9 mouse cellular contexts compared by ENCODE assay signal in the genomic region with DNA sequence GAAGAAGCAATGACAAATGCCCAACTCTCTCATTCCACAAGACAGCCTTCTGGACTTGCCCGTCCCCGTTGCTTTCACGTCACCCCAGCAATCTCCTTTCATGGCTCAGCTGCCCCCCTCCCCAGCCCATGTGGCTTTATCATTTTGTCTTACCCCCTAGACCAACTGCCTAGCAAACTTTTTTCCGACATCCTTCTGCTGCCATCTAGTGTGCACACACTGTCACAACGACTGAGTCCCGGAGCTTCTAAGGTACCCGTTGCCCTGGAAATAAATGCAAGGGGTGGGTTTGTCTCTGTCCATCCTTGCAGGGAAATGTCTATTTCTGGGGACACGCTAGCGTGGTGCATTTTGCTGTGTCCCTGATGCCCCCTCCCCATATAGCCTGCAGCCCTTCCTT.
DNase-seq lines count a peak whose midpoint lies in the region; ATAC-seq and TF ChIP-seq lines count a peak whose summit lies in the region.
"Had no signal": no experiment of that assay in that cellular context is flagged by ENCODE, and none has a peak within 500 bp of the region (broad histone marks: within the 10 kb centered on the region; RNA-seq: fewer than 3 reads in every experiment).

No protein-coding gene starts in this region.

- no peak for ATAC-seq in cerebellum, adult (ENCODE audit: insufficient number of reproducible peaks, low FRiP score, low TSS enrichment)
- ATAC-seq in midbrain, postnatal 0 days (ENCODE audit: low FRiP score), result peak; percentile 38; the same call in 1 of the 2 replicates

- peak; percentile 36 for DNase-seq in cerebellum, adult 11 months
- DNase-seq in CH12.LX (ENCODE audit: extremely low read depth), result peak; percentile 37
- peak; percentile 51 for DNase-seq in cerebellum, adult 9-10 months
- peak; percentile 65 to 78 for DNase-seq in frontal cortex, postnatal 10 days (ENCODE audit: low spot score in 2 of 2)
- peak; percentile 75 to 77 for DNase-seq in layer of hippocampus, postnatal 14 days (ENCODE audit: low spot score in 2 of 2)
- peak; percentile 88 for DNase-seq in midbrain, postnatal 0 days (ENCODE audit: low spot score)
- DNase-seq in spleen, postnatal 10 days (ENCODE audit: low spot score in 2 of 2), result no peak

- H3K4me1 ChIP-seq in CH12.LX (ENCODE audit: control insufficient read depth in 1 of 2, insufficient read depth in 2 of 2), result no peaks in the 10 kb centered on the region
- H3K4me1 ChIP-seq in midbrain, postnatal 0 days (ENCODE audit: insufficient read depth, low read length), result peaks cover 5% of the 10 kb centered on the region; the same call in 1 of the 2 replicates
- H3K4me1 ChIP-seq: stomach, embryonic 15.5 days had no signal

- H3K9ac ChIP-seq in CH12.LX (ENCODE audit: insufficient read depth, low read depth), result no peak overlapping the region
- H3K9ac ChIP-seq in midbrain, postnatal 0 days (replicated peaks; ENCODE audit: low read length, poor library complexity, severe bottlenecking), result no peak overlapping the region
- H3K9ac ChIP-seq: stomach, embryonic 15.5 days had no signal

- no peaks in the 10 kb centered on the region for H3K9me3 ChIP-seq in CH12.LX (replicated peaks; ENCODE audit: low read length)
- H3K9me3 ChIP-seq in midbrain, postnatal 0 days (ENCODE audit: low read length), result no peaks in the 10 kb centered on the region
- H3K9me3 ChIP-seq: stomach, embryonic 15.5 days had no signal

- no peak overlapping the region for H3K4me3 ChIP-seq in CH12.LX (replicated peaks in 1 of 3; ENCODE audit: low read depth in 2 of 3, low read length in 2 of 3, poor library complexity in 1 of 3)
- no peak overlapping the region for H3K4me3 ChIP-seq in midbrain, postnatal 0 days (ENCODE audit: low read depth, low read length)
- H3K4me3 ChIP-seq: stomach, embryonic 15.5 days had no signal

- H3K4me2 ChIP-seq in CH12.LX (ENCODE audit: insufficient read depth, low read depth, poor library complexity, severe bottlenecking), result no peak overlapping the region
- no peak overlapping the region for H3K4me2 ChIP-seq in midbrain, postnatal 0 days (ENCODE audit: low read depth, low read length, poor library complexity, severe bottlenecking)
- H3K4me2 ChIP-seq: stomach, embryonic 15.5 days had no signal

- H3K27ac ChIP-seq in CH12.LX (ENCODE audit: insufficient read depth, low read depth), result no peak overlapping the region
- no peak overlapping the region; the same call in 1 of the 2 replicates for H3K27ac ChIP-seq in midbrain, postnatal 0 days (ENCODE audit: low read depth, low read length)
- H3K27ac ChIP-seq: stomach, embryonic 15.5 days had no signal

- peak; percentile 78 for TF ChIP-seq RAD21 in CH12.LX (IDR thresholded peaks at IDR 0.05; ENCODE audit: low read depth, low read length)

- 4% methylated on average over 9 of the region's 9 CpGs for WGBS in midbrain, postnatal 0 days

- peaks cover 23% of the 10 kb centered on the region for H3K27me3 ChIP-seq in CH12.LX (replicated peaks)
- no peaks in the 10 kb centered on the region for H3K27me3 ChIP-seq in midbrain, postnatal 0 days (ENCODE audit: insufficient read depth, low read length)
- H3K27me3 ChIP-seq: stomach, embryonic 15.5 days had no signal

- H3K36me3 ChIP-seq in CH12.LX (replicated peaks in 1 of 2; ENCODE audit: control insufficient read depth in 1 of 2, insufficient read depth in 1 of 2, low read length in 1 of 2), result no peaks in the 10 kb centered on the region
- H3K36me3 ChIP-seq in midbrain, postnatal 0 days (ENCODE audit: insufficient read depth, low read length), result no peaks in the 10 kb centered on the region
- H3K36me3 ChIP-seq: stomach, embryonic 15.5 days had no signal

- H3K79me2 ChIP-seq in CH12.LX (replicated peaks; ENCODE audit: control insufficient read depth, extremely low read depth, insufficient read depth, poor library complexity, severe bottlenecking), result no peaks in the 10 kb centered on the region

- TF ChIP-seq EP300 in CH12.LX (IDR thresholded peaks at IDR 0.05; ENCODE audit: low read length), result no peak

- in situ Hi-C loops in CH12.LX (cut with MboI; ENCODE audit: low pct_ligation_motif_present, low pct_unique_long_range_greater_than_20kb, low sequenced_read_pairs), result loop anchor here (25.0 kb wide), 1 partner anchor 192 kb away; no protein-coding TSS in a partner anchor

- peak; percentile 26 to 84; a peak in 2 of 4 replicates for TF ChIP-seq CTCF in CH12.LX (conservative IDR thresholded peaks at IDR 0.05 in 1 of 2, IDR thresholded peaks at IDR 0.05 in 1 of 2; ENCODE audit: low read depth in 2 of 2, low read length in 2 of 2)
- peak; percentile 93 for TF ChIP-seq CTCF in midbrain, postnatal 0 days (IDR thresholded peaks at IDR 0.05)

- dilution Hi-C loops in CH12.LX (cut with MboI; ENCODE audit: extremely low pct_ligation_motif_present, extremely low pct_unique_long_range_greater_than_20kb, low sequenced_read_pairs), result no loop called here

- no peak for TF ChIP-seq POLR2A in CH12.LX (IDR thresholded peaks at IDR 0.05; ENCODE audit: low read depth, low read length)

TF ChIP-seq in CH12.LX, 34 proteins besides CTCF, POLR2A, EP300 and RAD21:
- TF ChIP-seq HCFC1 (IDR thresholded peaks at IDR 0.05; ENCODE audit: low read depth, low read length) (no peak), GABPA (IDR thresholded peaks at IDR 0.05; ENCODE audit: insufficient replicate concordance, low read depth, low read length) (no peak), SMC3 (IDR thresholded peaks at IDR 0.05; ENCODE audit: low read depth, low read length) (peak; percentile 69)

Comparison
In these comparisons a context has a peak if more than half of its experiments do, and no peak if none do; other contexts are left out.
1. DNase-seq: peak in cerebellum, adult 11 months (single experiment), CH12.LX (single experiment), cerebellum, adult 9-10 months (single experiment), frontal cortex, postnatal 10 days (2 of 2), layer of hippocampus, postnatal 14 days (2 of 2) and midbrain, postnatal 0 days (single experiment); none in spleen, postnatal 10 days (0 of 2).